Mouse (Mus musculus) liver, embryonic 14.5 days (tissue): ENCODE results near the gene Lrrc32.

ENCODE experiments used
- CTCF ChIP-seq: IDR thresholded peaks from 2 replicates; pipeline ENCODE4 v1.5.1; 2016; ENCODE audit warnings: antibody characterized with exemption, low read depth, control low read depth
- EP300 ChIP-seq: IDR thresholded peaks from 2 replicates; pipeline ENCODE4 v1.6.1; 2016; ENCODE audit warnings: antibody characterized with exemption, low read depth

- TF ChIP-seq EP300 (no peak), CTCF (no peak)
These were observed 62.0 kb downstream of the Lrrc32 start for GRCm38 (mm10) chr7:98551041-98551440.
